Mouse (Mus musculus): ENCODE results near the gene Ap2a1.
A peak's percentile ranks its signal among the peaks of the same experiment; 100 is the strongest.

DNA sequence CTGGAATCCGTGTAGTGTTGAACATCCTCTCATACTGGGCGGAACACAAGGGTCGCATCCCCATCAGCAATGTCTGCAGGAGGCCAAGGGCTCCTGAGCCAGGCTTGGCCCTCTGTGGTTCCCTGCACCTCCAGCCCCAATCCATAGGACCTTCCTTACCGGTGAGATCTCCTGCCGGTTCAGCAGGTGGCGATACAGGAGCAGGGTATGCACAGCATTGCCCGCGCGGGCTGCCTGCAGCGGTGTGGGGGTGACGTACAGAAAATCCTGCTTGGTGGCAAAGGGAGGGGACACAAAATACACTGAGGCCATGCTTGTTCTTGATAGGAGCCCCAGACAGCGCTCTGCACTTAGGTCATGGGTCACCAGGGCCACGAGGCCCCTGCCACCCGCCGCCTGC is 37.3 kb upstream of the Ap2a1 start:
- TF ChIP-seq CTCF (IDR thresholded peaks at IDR 0.05; ENCODE audit: low read depth) (peak; percentile 23; the same call in 1 of the 2 replicates), EP300 (IDR thresholded peaks at IDR 0.05; ENCODE audit: low read depth) (no peak)

Measured in liver, postnatal 0 days (tissue).